Mouse (Mus musculus) brain, embryonic 14.5 days (tissue): ENCODE data around the gene Ltbp1.
A peak's percentile ranks its signal among the peaks of the same experiment; 100 is the strongest.

Experiments used
- CTCF ChIP-seq: fragments of 200-500 bp; IDR thresholded peaks from 2 replicates; pipeline ENCODE4 v1.5.1; 2012; ENCODE audit warnings: inconsistent platforms, mild to moderate bottlenecking, moderate library complexity, borderline replicate concordance; ENCODE audit not compliant: insufficient read depth, insufficient read length; ENCODE audit errors: extremely low read depth
- POLR2A ChIP-seq: fragments of 200-500 bp; IDR thresholded peaks from 2 replicates; pipeline ENCODE4 v1.6.1; 2012; ENCODE audit warnings: mild to moderate bottlenecking, inconsistent platforms, borderline replicate concordance; ENCODE audit not compliant: poor library complexity, insufficient read depth, insufficient read length, severe bottlenecking; ENCODE audit errors: extremely low read depth

DNA sequence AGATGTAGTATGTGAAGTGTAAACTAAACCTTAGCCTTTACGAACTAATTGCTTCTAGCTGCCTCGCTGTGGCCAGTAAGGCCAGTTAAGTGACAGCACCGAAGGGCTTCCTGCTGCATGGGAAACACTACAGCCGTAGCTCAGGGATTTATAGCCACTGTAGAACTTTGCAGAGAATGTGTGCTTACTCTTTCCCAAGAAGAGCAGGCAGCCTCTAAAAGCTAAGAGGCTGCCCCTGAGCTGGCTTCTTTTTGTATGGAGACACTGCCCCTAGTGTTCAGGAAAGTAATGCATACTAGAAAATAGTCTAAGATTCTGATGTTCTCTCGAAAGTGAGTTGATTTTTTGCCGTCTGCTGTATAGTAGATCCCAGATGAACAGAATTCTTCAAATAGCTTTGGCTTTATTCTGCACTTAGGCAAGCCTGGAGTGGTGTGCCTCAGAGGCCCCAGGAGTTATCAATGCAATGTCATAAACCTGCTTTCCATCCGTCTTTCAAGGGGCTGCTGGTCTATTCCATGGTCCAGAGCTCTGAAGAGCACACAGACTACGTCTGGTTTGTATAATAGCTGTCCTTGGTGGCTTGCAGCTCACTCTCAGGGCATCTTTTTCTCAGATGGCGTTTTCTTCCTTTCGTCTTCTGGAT is 82.1 kb downstream of the Ltbp1 start:
- no peak for TF ChIP-seq POLR2A
- TF ChIP-seq CTCF: peak; percentile 61; the same call in 1 of the 2 replicates
